Mouse (Mus musculus): Measurements from ENCODE around the gene Ptpn14. TPM values are rescaled to one million over a fixed set of nuclear protein-coding genes. Genes with fewer than 3 reads are reported as not detected.

The Ptpn14 gene
- polyA plus RNA-seq, 1 experiment from 2014 or later: 1.5 TPM

DNA sequence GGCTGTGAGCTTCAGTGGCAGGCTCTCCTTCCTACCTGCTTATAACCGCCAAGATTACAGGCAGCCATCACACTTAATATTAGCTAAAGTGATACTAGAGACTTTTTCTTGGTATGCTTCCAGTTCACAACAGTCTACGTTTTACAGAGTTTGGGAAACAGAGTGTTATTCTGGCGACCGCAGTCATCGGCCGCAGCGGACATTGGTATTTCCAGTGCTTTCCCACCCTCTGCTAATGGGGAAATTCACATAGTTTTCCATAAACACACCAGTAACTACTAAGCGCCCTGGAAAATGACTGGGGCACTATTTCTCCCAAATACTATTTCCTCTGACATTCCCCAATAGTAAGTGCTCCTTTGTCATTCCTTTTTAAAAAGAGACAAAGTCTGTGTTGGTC lies 19.1 kb upstream of the Ptpn14 start:
- no peaks in the 10 kb centered on the region for H3K9me3 ChIP-seq (ENCODE audit: control insufficient read depth)
- H3K27me3 ChIP-seq (replicated peaks; ENCODE audit: control insufficient read depth, insufficient read depth, low read length): no peaks in the 10 kb centered on the region
- ATAC-seq: no peak
- H3K27ac ChIP-seq (ENCODE audit: low read depth, low read length): no peak overlapping the region
- H3K4me3 ChIP-seq (ENCODE audit: low read depth, low read length): no peak overlapping the region
- 69% methylated on average over 8 of the region's 8 CpGs for WGBS
- H3K36me3 ChIP-seq (ENCODE audit: control insufficient read depth, insufficient read depth): no peaks in the 10 kb centered on the region
- TF ChIP-seq CTCF (IDR thresholded peaks at IDR 0.05; ENCODE audit: low read depth): no peak
- H3K9ac ChIP-seq (ENCODE audit: low read depth, low read length): no peak overlapping the region
- H3K4me2 ChIP-seq (replicated peaks; ENCODE audit: low read depth): no peak overlapping the region
- H3K4me1 ChIP-seq (replicated peaks; ENCODE audit: control insufficient read depth, insufficient read depth, low read length): no peaks in the 10 kb centered on the region

DNA sequence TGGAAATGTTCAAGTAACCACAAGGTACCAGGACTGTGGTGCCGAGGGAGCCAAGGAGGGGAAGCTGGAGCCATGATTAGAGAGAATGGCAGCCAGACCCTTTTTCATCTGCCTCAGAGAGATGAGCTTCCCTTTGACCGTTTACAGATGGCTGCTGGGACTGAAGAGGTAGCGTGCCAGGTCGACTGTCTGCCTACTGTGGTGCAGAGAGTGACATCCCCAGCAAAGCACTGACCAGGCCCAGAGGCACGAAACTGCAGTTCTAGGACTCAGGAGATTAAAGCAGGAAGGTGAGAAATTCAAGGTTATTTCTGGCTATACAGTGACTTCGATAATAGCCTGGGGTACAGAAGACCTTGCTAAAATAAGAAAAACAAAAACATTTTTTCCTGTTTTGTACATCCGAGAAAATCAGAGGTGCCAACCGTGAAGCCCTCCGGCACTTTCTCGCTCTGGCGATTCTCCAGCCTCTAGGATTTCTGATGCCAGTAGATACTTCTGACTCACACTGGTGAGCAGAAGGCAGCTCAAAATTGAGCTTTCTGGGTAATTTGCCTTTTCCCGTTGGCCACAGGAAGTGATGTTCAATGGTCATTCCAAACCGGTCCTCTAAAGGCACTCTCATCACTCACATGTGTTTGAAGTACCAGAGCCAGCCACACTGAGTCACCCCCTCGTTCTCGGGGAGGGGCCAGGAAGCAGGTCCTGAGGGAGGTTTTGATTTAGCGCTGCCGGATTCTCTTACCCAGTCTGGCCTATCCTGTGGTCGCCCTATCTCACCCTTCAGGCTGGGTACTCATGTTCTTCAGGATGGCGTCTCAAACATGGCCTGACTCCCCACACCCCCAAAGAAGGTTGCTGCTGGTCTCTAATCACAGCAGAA lies 11.9 kb upstream of the Ptpn14 start:
- no peak overlapping the region for H3K4me2 ChIP-seq (replicated peaks; ENCODE audit: low read depth)
- H3K9me3 ChIP-seq (ENCODE audit: control insufficient read depth): no peaks in the 10 kb centered on the region
- no peak for ATAC-seq
- H3K36me3 ChIP-seq (ENCODE audit: control insufficient read depth, insufficient read depth): no peaks in the 10 kb centered on the region
- no peak overlapping the region for H3K4me3 ChIP-seq (ENCODE audit: low read depth, low read length)
- 66% methylated on average over 19 of the region's 19 CpGs for WGBS
- TF ChIP-seq CTCF (IDR thresholded peaks at IDR 0.05; ENCODE audit: low read depth): no peak
- H3K4me1 ChIP-seq (replicated peaks; ENCODE audit: control insufficient read depth, insufficient read depth, low read length): no peaks in the 10 kb centered on the region
- no peaks in the 10 kb centered on the region for H3K27me3 ChIP-seq (replicated peaks; ENCODE audit: control insufficient read depth, insufficient read depth, low read length)
- no peak overlapping the region for H3K27ac ChIP-seq (ENCODE audit: low read depth, low read length)
- H3K9ac ChIP-seq (ENCODE audit: low read depth, low read length): no peak overlapping the region

DNA sequence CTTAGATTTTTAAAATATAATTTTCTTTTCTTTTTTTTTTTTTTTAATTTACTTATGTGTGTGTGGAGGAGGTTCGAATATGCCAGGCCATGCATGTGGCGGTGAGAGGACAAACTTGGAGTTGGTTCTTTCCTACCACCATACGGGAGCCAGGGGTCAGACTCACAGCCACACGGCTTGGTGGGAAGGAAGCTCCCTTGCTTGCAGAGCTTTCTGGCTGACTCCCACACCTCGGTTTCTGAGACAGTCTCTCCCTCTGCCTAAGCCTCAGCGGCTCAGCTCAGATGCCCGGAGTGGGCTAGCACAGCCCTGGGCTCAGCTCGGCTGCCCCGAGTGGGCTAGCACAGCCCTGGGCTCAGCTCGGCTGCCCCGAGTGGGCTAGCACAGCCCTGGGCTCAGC lies 10.5 kb upstream of the Ptpn14 start:
- Histone ChIP-seq H3K9ac (ENCODE audit: low read depth, low read length) (no peak overlapping the region), H3K36me3 (ENCODE audit: control insufficient read depth, insufficient read depth) (no peaks in the 10 kb centered on the region), H3K9me3 (ENCODE audit: control insufficient read depth) (no peaks in the 10 kb centered on the region), H3K4me3 (ENCODE audit: low read depth, low read length) (no peak overlapping the region), H3K4me1 (replicated peaks; ENCODE audit: control insufficient read depth, insufficient read depth, low read length) (no peaks in the 10 kb centered on the region), H3K4me2 (replicated peaks; ENCODE audit: low read depth) (no peak overlapping the region), H3K27ac (ENCODE audit: low read depth, low read length) (no peak overlapping the region), H3K27me3 (replicated peaks; ENCODE audit: control insufficient read depth, insufficient read depth, low read length) (no peaks in the 10 kb centered on the region)
- ATAC-seq: no peak
- no peak for TF ChIP-seq CTCF (IDR thresholded peaks at IDR 0.05; ENCODE audit: low read depth)
- whole genome bisulfite sequencing: 87% methylated on average over 11 of the region's 11 CpGs

DNA sequence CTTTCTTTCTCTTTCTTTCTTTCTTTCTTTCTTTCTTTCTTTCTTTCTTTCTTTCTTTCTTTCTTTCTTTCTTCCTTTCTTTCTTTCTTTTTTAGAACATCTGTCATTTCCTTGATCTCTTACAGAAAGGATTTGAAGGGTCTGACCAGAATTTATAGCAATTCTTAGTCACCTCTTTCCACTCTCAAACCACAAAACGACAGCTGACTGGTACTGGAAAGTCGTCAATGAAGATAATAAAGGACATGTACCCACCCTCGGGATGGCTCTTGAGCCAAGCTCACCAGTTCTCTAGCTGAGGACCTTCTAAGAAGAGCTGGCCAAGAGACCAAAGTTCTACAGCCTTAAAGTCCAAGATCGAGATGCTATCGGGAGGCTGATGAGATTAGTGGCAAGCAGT lies 9.5 kb upstream of the Ptpn14 start:
- WGBS: 75% methylated on average over 5 of the region's 5 CpGs

DNA sequence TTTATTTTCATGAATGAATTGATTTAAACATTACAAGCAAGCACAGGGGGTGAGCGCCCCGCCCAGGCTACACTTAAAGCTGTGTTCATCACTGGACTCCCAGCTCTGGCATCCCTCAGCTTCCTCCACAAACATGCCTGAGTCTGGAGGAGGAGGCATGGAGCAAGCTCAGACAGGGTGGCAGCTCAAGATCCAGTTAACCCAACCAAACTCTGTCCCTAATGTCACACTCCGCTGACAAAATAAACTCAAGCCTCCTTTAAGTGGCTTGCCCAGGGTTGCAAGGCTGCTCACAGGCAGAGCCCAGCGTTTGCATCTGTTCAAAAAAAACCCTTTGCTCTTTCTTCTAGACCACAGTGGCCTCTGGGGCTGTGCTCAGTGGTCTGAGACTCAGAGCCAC lies 1.9 kb upstream of the Ptpn14 start:
- no peaks in the 10 kb centered on the region for H3K4me1 ChIP-seq (replicated peaks; ENCODE audit: control insufficient read depth, insufficient read depth, low read length)
- no peaks in the 10 kb centered on the region for H3K36me3 ChIP-seq (ENCODE audit: control insufficient read depth, insufficient read depth)
- no peak for TF ChIP-seq CTCF (IDR thresholded peaks at IDR 0.05; ENCODE audit: low read depth)
- no peaks in the 10 kb centered on the region for H3K9me3 ChIP-seq (ENCODE audit: control insufficient read depth)
- no peak overlapping the region for H3K9ac ChIP-seq (ENCODE audit: low read depth, low read length)
- H3K4me2 ChIP-seq (replicated peaks; ENCODE audit: low read depth): no peak overlapping the region
- no peak overlapping the region for H3K4me3 ChIP-seq (ENCODE audit: low read depth, low read length)
- H3K27ac ChIP-seq (ENCODE audit: low read depth, low read length): no peak overlapping the region
- 86% methylated on average over 4 of the region's 4 CpGs for WGBS
- ATAC-seq: no peak
- H3K27me3 ChIP-seq (replicated peaks; ENCODE audit: control insufficient read depth, insufficient read depth, low read length): peaks cover 3% of the 10 kb centered on the region; the same call in 1 of the 2 replicates

More for the DNA sequence above, 9.5 kb upstream of the Ptpn14 start:
- Histone ChIP-seq H3K27me3 (replicated peaks; ENCODE audit: control insufficient read depth, insufficient read depth, low read length) (no peaks in the 10 kb centered on the region), H3K4me1 (replicated peaks; ENCODE audit: control insufficient read depth, insufficient read depth, low read length) (no peaks in the 10 kb centered on the region), H3K4me2 (replicated peaks; ENCODE audit: low read depth) (no peak overlapping the region), H3K9ac (ENCODE audit: low read depth, low read length) (no peak overlapping the region), H3K9me3 (ENCODE audit: control insufficient read depth) (no peaks in the 10 kb centered on the region), H3K36me3 (ENCODE audit: control insufficient read depth, insufficient read depth) (no peaks in the 10 kb centered on the region), H3K27ac (ENCODE audit: low read depth, low read length) (no peak overlapping the region), H3K4me3 (ENCODE audit: low read depth, low read length) (no peak overlapping the region)
- TF ChIP-seq CTCF (IDR thresholded peaks at IDR 0.05; ENCODE audit: low read depth): no peak
- no peak for ATAC-seq

DNA sequence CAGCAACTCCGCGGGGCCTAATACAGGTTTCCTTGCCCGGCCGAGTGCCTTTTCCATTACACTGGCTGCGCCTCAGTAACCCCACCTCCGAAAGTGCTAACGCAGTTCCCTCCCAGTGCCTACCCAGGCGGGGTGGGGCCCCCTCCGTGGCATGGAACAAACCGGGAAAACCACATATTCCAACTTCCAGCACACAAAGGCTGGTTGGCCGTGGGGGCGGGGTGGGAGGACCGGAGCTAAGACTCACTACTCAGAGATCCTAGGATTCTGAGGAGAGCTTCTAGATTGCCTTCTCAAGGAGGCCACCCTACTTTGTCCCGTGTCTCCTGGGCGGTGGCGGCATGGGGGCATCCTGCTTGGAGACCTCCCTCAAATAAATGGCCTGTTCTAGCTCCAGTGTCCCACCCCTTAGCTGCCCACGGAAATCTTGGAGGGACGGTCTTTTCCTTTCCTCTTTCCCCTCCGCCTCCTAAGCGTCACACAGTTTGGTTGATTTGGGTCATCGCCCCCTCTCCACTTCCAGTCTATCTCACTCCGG lies 653 bp upstream of the Ptpn14 start:
- Histone ChIP-seq H3K9ac (ENCODE audit: low read depth, low read length) (peak overlapping the region; percentile 59), H3K4me1 (replicated peaks; ENCODE audit: control insufficient read depth, insufficient read depth, low read length) (no peaks in the 10 kb centered on the region), H3K27me3 (replicated peaks; ENCODE audit: control insufficient read depth, insufficient read depth, low read length) (peaks cover 3% of the 10 kb centered on the region; the same call in 1 of the 2 replicates), H3K27ac (ENCODE audit: low read depth, low read length) (peak overlapping the region; percentile 79), H3K36me3 (ENCODE audit: control insufficient read depth, insufficient read depth) (no peaks in the 10 kb centered on the region), H3K4me3 (ENCODE audit: low read depth, low read length) (peak overlapping the region; percentile 76), H3K9me3 (ENCODE audit: control insufficient read depth) (no peaks in the 10 kb centered on the region), H3K4me2 (replicated peaks; ENCODE audit: low read depth) (peak overlapping the region; percentile 95)
- ATAC-seq: peak; percentile 58
- no peak for TF ChIP-seq CTCF (IDR thresholded peaks at IDR 0.05; ENCODE audit: low read depth)
- 3% methylated on average over 22 of the region's 22 CpGs for WGBS
